10 mouse cellular contexts compared by ENCODE assay signal in the genomic region with DNA sequence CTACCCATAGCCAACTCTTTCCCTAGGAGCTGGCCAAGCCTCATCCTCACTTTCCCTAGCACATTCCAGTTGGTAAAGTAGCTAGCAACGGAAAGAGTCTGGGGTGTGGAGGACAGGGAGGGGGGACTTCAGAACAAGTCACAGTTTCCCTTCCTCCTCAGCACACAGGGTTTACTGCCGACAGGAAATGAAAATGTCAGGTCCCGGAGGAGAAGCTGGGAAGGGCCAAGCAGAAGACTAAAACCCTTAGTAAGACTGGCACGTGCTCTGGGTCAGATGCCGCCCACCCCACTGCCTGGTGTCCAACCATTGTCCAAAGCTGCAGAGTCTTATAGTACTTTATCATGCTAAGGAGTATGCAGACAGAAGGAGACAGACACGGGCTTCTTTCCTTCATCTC.
A peak's percentile ranks its signal among the peaks of the same experiment; 100 is the strongest.
DNase-seq lines count a peak whose midpoint lies in the region; ATAC-seq and TF ChIP-seq lines count a peak whose summit lies in the region.
"Had no signal": no experiment of that assay in that cellular context is flagged by ENCODE, and none has a peak within 500 bp of the region (broad histone marks: within the 10 kb centered on the region; RNA-seq: fewer than 3 reads in every experiment).

No protein-coding gene starts in this region.

- peaks cover 20% of the 10 kb centered on the region for H3K4me1 ChIP-seq in heart, adult 2 months (ENCODE audit: control insufficient read depth, insufficient read depth, low read length)
- H3K4me1 ChIP-seq in hindbrain, embryonic 14.5 days (replicated peaks; ENCODE audit: control insufficient read depth, insufficient read depth, low read length) = no peaks in the 10 kb centered on the region
- H3K4me1 ChIP-seq: midbrain, embryonic 15.5 days had no signal

- TF ChIP-seq POLR2A in heart, adult 2 months (IDR thresholded peaks at IDR 0.05; ENCODE audit: insufficient read depth, low read depth, low read length) = no peak

- H3K9me3 ChIP-seq in hindbrain, embryonic 14.5 days (ENCODE audit: control insufficient read depth, low read length) = no peaks in the 10 kb centered on the region
- H3K9me3 ChIP-seq: midbrain, embryonic 15.5 days had no signal

- H3K36me3 ChIP-seq in heart, adult 2 months (ENCODE audit: control insufficient read depth, insufficient read depth, low read length) = peaks cover 3% of the 10 kb centered on the region; the same call in 1 of the 2 replicates
- H3K36me3 ChIP-seq in hindbrain, embryonic 14.5 days (replicated peaks; ENCODE audit: control insufficient read depth, insufficient read depth) = no peaks in the 10 kb centered on the region
- H3K36me3 ChIP-seq: midbrain, embryonic 15.5 days had no signal

- no peak overlapping the region for H3K4me2 ChIP-seq in hindbrain, embryonic 14.5 days (replicated peaks)
- H3K4me2 ChIP-seq: midbrain, embryonic 15.5 days had no signal

- no peaks in the 10 kb centered on the region for H3K79me2 ChIP-seq in heart, adult 2 months (replicated peaks; ENCODE audit: control insufficient read depth, insufficient read depth, low read length)

- H3K27me3 ChIP-seq in heart, adult 2 months (ENCODE audit: control insufficient read depth, insufficient read depth, low read length) = no peaks in the 10 kb centered on the region
- H3K27me3 ChIP-seq in hindbrain, embryonic 14.5 days (ENCODE audit: control insufficient read depth, insufficient read depth, low read length) = no peaks in the 10 kb centered on the region
- H3K27me3 ChIP-seq: midbrain, embryonic 15.5 days had no signal

- TF ChIP-seq CTCF in heart, adult 2 months (IDR thresholded peaks at IDR 0.05) = no peak

- H3K27ac ChIP-seq in heart, adult 2 months = peak overlapping the region; percentile 36
- no peak overlapping the region for H3K27ac ChIP-seq in hindbrain, embryonic 14.5 days
- H3K27ac ChIP-seq: midbrain, embryonic 15.5 days had no signal

- 0 out of 2 replicates have a peak overlapping the region, but pooled peaks have one; percentile 6 for H3K9ac ChIP-seq in heart, adult 2 months (ENCODE audit: low read depth, low read length)
- H3K9ac ChIP-seq in hindbrain, embryonic 14.5 days = no peak overlapping the region
- H3K9ac ChIP-seq: midbrain, embryonic 15.5 days had no signal

- WGBS in heart, adult 2 months = 29% methylated on average over 6 of the region's 6 CpGs
- 76% methylated on average over 6 of the region's 6 CpGs for WGBS in hindbrain, embryonic 14.5 days

- TF ChIP-seq EP300 in heart, adult 2 months (IDR thresholded peaks at IDR 0.05; ENCODE audit: insufficient read depth, low read depth, low read length) = peak; percentile 53; the same call in 1 of the 2 replicates

- intact Hi-C loops in gastrocnemius, postnatal 36 days (cut with DNase I) = no loop called here
- intact Hi-C loops in heart, adult 2 months (cut with DNase I) = no loop called here

- H3K4me3 ChIP-seq in heart, adult 2 months = no peak overlapping the region
- H3K4me3 ChIP-seq in hindbrain, embryonic 14.5 days (replicated peaks; ENCODE audit: low read length) = no peak overlapping the region
- H3K4me3 ChIP-seq: midbrain, embryonic 15.5 days had no signal

- peak; percentile 23 for DNase-seq in gastrocnemius, adult 18-20 months (ENCODE audit: low spot score)
- no peak for DNase-seq in gastrocnemius, postnatal 36 days
- DNase-seq in heart, adult 2 months = peak; percentile 38 to 48
- peak; percentile 10 for DNase-seq in kidney, adult 18-20 months
- DNase-seq in lung, postnatal 25 days (ENCODE audit: low spot score) = peak; percentile 11
- no peak for DNase-seq in hindbrain, embryonic 14.5 days (ENCODE audit: low spot score)
- no peak for DNase-seq in yolk sac, embryonic 10.5 days (ENCODE audit: low spot score)
- no peak for DNase-seq in layer of hippocampus, postnatal 36 days

- no peak for ATAC-seq in hindbrain, embryonic 14.5 days (ENCODE audit: low FRiP score)
- ATAC-seq: intestine, postnatal 0 days; midbrain, embryonic 15.5 days had no signal

Comparison
In these comparisons a context has a peak if more than half of its experiments do, and no peak if none do; other contexts are left out.
1. DNase-seq: peak in gastrocnemius, adult 18-20 months (single experiment), heart, adult 2 months (2 of 2), kidney, adult 18-20 months (single experiment) and lung, postnatal 25 days (single experiment); none in gastrocnemius, postnatal 36 days (0 of 2), hindbrain, embryonic 14.5 days (single experiment), yolk sac, embryonic 10.5 days (single experiment) and layer of hippocampus, postnatal 36 days (0 of 2).